Mouse (Mus musculus): ENCODE measurements around the gene Hsd11b1. TPM values are rescaled to one million over a fixed set of nuclear protein-coding genes. Genes with fewer than 3 reads are reported as not detected.

The Hsd11b1 gene
- total and polyA plus RNA-seq, 2 experiments, result 1,028 to 1,077 TPM

GRCm38 (mm10) chr1:193227537-193227936, 36.3 kb downstream of the Hsd11b1 start:
- peak overlapping the region; percentile 50; the same call in 1 of the 2 replicates for H3K27ac ChIP-seq (replicated peaks; ENCODE audit: insufficient read depth, low read depth, low read length)
- 17% methylated on average over 4 of the region's 4 CpGs for WGBS
- DNase-seq (ENCODE audit: extremely low read depth, low read depth, low spot score), result peak; percentile 85
- H3K4me3 ChIP-seq (ENCODE audit: insufficient read depth, low read depth, low read length), result no peak overlapping the region
- peaks cover 23% of the 10 kb centered on the region for H3K4me1 ChIP-seq (ENCODE audit: control insufficient read depth, insufficient read depth, low read length)
- TF ChIP-seq CTCF (IDR thresholded peaks at IDR 0.05; ENCODE audit: low read depth, low read length) (no peak), POLR2A (IDR thresholded peaks at IDR 0.05; ENCODE audit: extremely low read depth, insufficient read depth, low read length) (no peak)
- H3K27me3 ChIP-seq (ENCODE audit: control insufficient read depth, insufficient read depth, low read length), result no peaks in the 10 kb centered on the region
- H3K79me2 ChIP-seq (ENCODE audit: control insufficient read depth, insufficient read depth, low read length), result no peaks in the 10 kb centered on the region
- H3K9ac ChIP-seq (ENCODE audit: low read depth, low read length), result no peak overlapping the region
- peaks cover 15% of the 10 kb centered on the region for H3K36me3 ChIP-seq (ENCODE audit: control insufficient read depth, insufficient read depth, low read length)

- H3K4me3 ChIP-seq (ENCODE audit: insufficient read depth, low read depth, low read length), result no peak overlapping the region
- H3K4me1 ChIP-seq (ENCODE audit: control insufficient read depth, insufficient read depth, low read length), result peaks cover 23% of the 10 kb centered on the region
- DNase-seq (ENCODE audit: extremely low read depth, low read depth, low spot score), result no peak
- TF ChIP-seq CTCF (IDR thresholded peaks at IDR 0.05; ENCODE audit: low read depth, low read length) (no peak), POLR2A (IDR thresholded peaks at IDR 0.05; ENCODE audit: extremely low read depth, insufficient read depth, low read length) (no peak)
- no peak overlapping the region for H3K9ac ChIP-seq (ENCODE audit: low read depth, low read length)
- H3K79me2 ChIP-seq (ENCODE audit: control insufficient read depth, insufficient read depth, low read length), result no peaks in the 10 kb centered on the region
- 45% methylated on average over 7 of the region's 7 CpGs for WGBS
- no peak overlapping the region for H3K27ac ChIP-seq (replicated peaks; ENCODE audit: insufficient read depth, low read depth, low read length)
- H3K27me3 ChIP-seq (ENCODE audit: control insufficient read depth, insufficient read depth, low read length), result no peaks in the 10 kb centered on the region
- peaks cover 20% of the 10 kb centered on the region for H3K36me3 ChIP-seq (ENCODE audit: control insufficient read depth, insufficient read depth, low read length)
Measured at GRCm38 (mm10) chr1:193226724-193227522, 37.0 kb downstream of the Hsd11b1 start.

- no peaks in the 10 kb centered on the region for H3K79me2 ChIP-seq (ENCODE audit: control insufficient read depth, insufficient read depth, low read length)
- no peak overlapping the region for H3K27ac ChIP-seq (replicated peaks; ENCODE audit: insufficient read depth, low read depth, low read length)
- H3K4me1 ChIP-seq (ENCODE audit: control insufficient read depth, insufficient read depth, low read length), result peaks cover 19% of the 10 kb centered on the region
- H3K27me3 ChIP-seq (ENCODE audit: control insufficient read depth, insufficient read depth, low read length), result no peaks in the 10 kb centered on the region
- H3K9ac ChIP-seq (ENCODE audit: low read depth, low read length), result no peak overlapping the region
- no peak overlapping the region for H3K4me3 ChIP-seq (ENCODE audit: insufficient read depth, low read depth, low read length)
- no peak for DNase-seq (ENCODE audit: extremely low read depth, low read depth, low spot score)
- peaks cover 26% of the 10 kb centered on the region for H3K36me3 ChIP-seq (ENCODE audit: control insufficient read depth, insufficient read depth, low read length)
- TF ChIP-seq CTCF (IDR thresholded peaks at IDR 0.05; ENCODE audit: low read depth, low read length) (no peak), POLR2A (IDR thresholded peaks at IDR 0.05; ENCODE audit: extremely low read depth, insufficient read depth, low read length) (no peak)
- WGBS, result 93% methylated on average over 4 of the region's 4 CpGs
Measured at GRCm38 (mm10) chr1:193226114-193226513, 37.8 kb downstream of the Hsd11b1 start.

- Histone ChIP-seq H3K9ac (ENCODE audit: low read depth, low read length) (no peak overlapping the region), H3K36me3 (ENCODE audit: control insufficient read depth, insufficient read depth, low read length) (peaks cover 32% of the 10 kb centered on the region), H3K27ac (replicated peaks; ENCODE audit: insufficient read depth, low read depth, low read length) (peak overlapping the region; percentile 25), H3K27me3 (ENCODE audit: control insufficient read depth, insufficient read depth, low read length) (no peaks in the 10 kb centered on the region), H3K4me1 (ENCODE audit: control insufficient read depth, insufficient read depth, low read length) (peaks cover 16% of the 10 kb centered on the region; the same call in 1 of the 2 replicates), H3K79me2 (ENCODE audit: control insufficient read depth, insufficient read depth, low read length) (no peaks in the 10 kb centered on the region), H3K4me3 (ENCODE audit: insufficient read depth, low read depth, low read length) (no peak overlapping the region)
- DNase-seq (ENCODE audit: extremely low read depth, low read depth, low spot score), result peak; percentile 72
- TF ChIP-seq POLR2A (IDR thresholded peaks at IDR 0.05; ENCODE audit: extremely low read depth, insufficient read depth, low read length), result no peak
- TF ChIP-seq CTCF (IDR thresholded peaks at IDR 0.05; ENCODE audit: low read depth, low read length), result no peak
- 37% methylated on average over 3 of the region's 3 CpGs for WGBS
Measured at GRCm38 (mm10) chr1:193225531-193225930, 38.3 kb downstream of the Hsd11b1 start.

- no peaks in the 10 kb centered on the region for H3K27me3 ChIP-seq (ENCODE audit: control insufficient read depth, insufficient read depth, low read length)
- no peak overlapping the region for H3K27ac ChIP-seq (replicated peaks; ENCODE audit: insufficient read depth, low read depth, low read length)
- H3K79me2 ChIP-seq (ENCODE audit: control insufficient read depth, insufficient read depth, low read length), result no peaks in the 10 kb centered on the region
- no peak overlapping the region for H3K9ac ChIP-seq (ENCODE audit: low read depth, low read length)
- no peak overlapping the region for H3K4me3 ChIP-seq (ENCODE audit: insufficient read depth, low read depth, low read length)
- H3K36me3 ChIP-seq (ENCODE audit: control insufficient read depth, insufficient read depth, low read length), result peaks cover 32% of the 10 kb centered on the region
- no peak for DNase-seq (ENCODE audit: extremely low read depth, low read depth, low spot score)
- WGBS, result 86% methylated on average over 5 of the region's 5 CpGs
- TF ChIP-seq POLR2A (IDR thresholded peaks at IDR 0.05; ENCODE audit: extremely low read depth, insufficient read depth, low read length), result no peak
- peaks cover 2% of the 10 kb centered on the region; the same call in 1 of the 2 replicates for H3K4me1 ChIP-seq (ENCODE audit: control insufficient read depth, insufficient read depth, low read length)
Measured at GRCm38 (mm10) chr1:193220408-193220807, 43.5 kb downstream of the Hsd11b1 start.

GRCm38 (mm10) chr1:193216000-193216399, 47.9 kb downstream of the Hsd11b1 start:
- WGBS, result 79% methylated on average over 3 of the region's 3 CpGs

More at GRCm38 (mm10) chr1:193216000-193216399, 47.9 kb downstream of the Hsd11b1 start:
- H3K27ac ChIP-seq (replicated peaks; ENCODE audit: insufficient read depth, low read depth, low read length), result no peak overlapping the region
- H3K4me1 ChIP-seq (ENCODE audit: control insufficient read depth, insufficient read depth, low read length), result peaks cover 7% of the 10 kb centered on the region
- H3K4me3 ChIP-seq (ENCODE audit: insufficient read depth, low read depth, low read length), result no peak overlapping the region
- DNase-seq (ENCODE audit: extremely low read depth, low read depth, low spot score), result no peak
- no peak overlapping the region for H3K9ac ChIP-seq (ENCODE audit: low read depth, low read length)
- H3K36me3 ChIP-seq (ENCODE audit: control insufficient read depth, insufficient read depth, low read length), result peaks cover 7% of the 10 kb centered on the region
- H3K27me3 ChIP-seq (ENCODE audit: control insufficient read depth, insufficient read depth, low read length), result no peaks in the 10 kb centered on the region
- no peaks in the 10 kb centered on the region for H3K79me2 ChIP-seq (ENCODE audit: control insufficient read depth, insufficient read depth, low read length)
- TF ChIP-seq POLR2A (IDR thresholded peaks at IDR 0.05; ENCODE audit: extremely low read depth, insufficient read depth, low read length) (no peak), CTCF (IDR thresholded peaks at IDR 0.05; ENCODE audit: low read depth, low read length) (no peak)

All from liver, adult 2 months (tissue).